Mouse (Mus musculus) olfactory bulb, adult 2 months (tissue): Measurements from ENCODE around the gene Begain. TPM values are rescaled to one million over a fixed set of nuclear protein-coding genes. Genes with fewer than 3 reads are reported as not detected.

Experiments used
- H3K27ac ChIP-seq: fragments of 200-500 bp; 2 replicates; pipeline ENCODE4 v1.5.1; 2012; ENCODE audit warnings: low read depth, low read length; ENCODE audit not compliant: insufficient read depth
- H3K4me1 ChIP-seq: fragments of 200-500 bp; 2 replicates; pipeline ENCODE4 v1.6.1; 2012; ENCODE audit warnings: low read length; ENCODE audit not compliant: control insufficient read depth, insufficient read depth
- H3K4me3 ChIP-seq: fragments of 200-500 bp; 2 replicates; pipeline ENCODE4 v1.5.1; 2012; ENCODE audit warnings: mild to moderate bottlenecking, low read depth, low read length, moderate library complexity; ENCODE audit not compliant: insufficient read depth
- CTCF ChIP-seq: fragments of 200-500 bp; IDR thresholded peaks from 2 replicates; pipeline ENCODE4 v1.5.1; 2012; ENCODE audit warnings: low read depth, mild to moderate bottlenecking, low read length, moderate library complexity; ENCODE audit not compliant: insufficient read depth
- POLR2A ChIP-seq: fragments of 200-500 bp; IDR thresholded peaks from 2 replicates; pipeline ENCODE4 v1.6.1; 2012; ENCODE audit warnings: mild to moderate bottlenecking, low read depth, low read length, moderate library complexity; ENCODE audit not compliant: insufficient read depth
- WGBS: fragments of 180-500 bp; shearing (Covaris S2); methylation state at CpG from one replicate; pipeline ENCODE4 v1.1.7; 2018; 5-methylcytosine and 5-hydroxymethylcytosine counted together
- polyA plus RNA-seq: library from polyadenylated mRNA; stranded (reverse); fragments of >200 nt; gene quantifications from 2 replicates; pipeline ENCODE4 v1.2.4, GENCODE M21; 2012; ENCODE audit warnings: low replicate concordance; ENCODE audit not compliant: missing spikeins, insufficient read depth, insufficient read length

The Begain gene
- polyA plus RNA-seq, 1 experiment, result not detected

DNA sequence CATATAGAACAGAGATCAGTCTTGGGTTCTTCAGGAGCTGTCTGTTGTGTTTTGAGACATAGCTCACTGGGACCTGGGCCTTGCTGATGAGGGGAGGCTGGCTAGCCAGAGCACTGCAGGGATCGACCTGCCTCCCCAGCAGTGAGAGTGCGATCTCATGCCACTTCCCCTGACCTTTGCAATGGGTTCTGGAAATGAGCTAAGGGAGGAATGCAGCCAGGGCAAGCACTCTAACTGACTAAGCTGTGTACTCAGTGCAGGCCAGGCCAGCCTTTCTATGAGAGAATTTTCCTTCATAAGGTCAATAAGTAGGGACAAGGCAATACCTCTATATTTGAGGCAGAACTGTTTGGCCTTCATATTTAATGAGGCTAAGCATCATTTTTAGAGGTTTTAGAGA is 75.0 kb downstream of the Begain start:
- TF ChIP-seq CTCF (no peak), POLR2A (no peak)
- no peak overlapping the region for H3K4me3 ChIP-seq
- H3K27ac ChIP-seq, result no peak overlapping the region
- peaks cover 6% of the 10 kb centered on the region for H3K4me1 ChIP-seq
- WGBS, result 85% methylated on average over 2 of the region's 2 CpGs

GRCm38 (mm10) chr12:108990425-108990824 is 77.6 kb downstream of the Begain start:
- Histone ChIP-seq H3K4me3 (no peak overlapping the region), H3K4me1 (peaks cover 6% of the 10 kb centered on the region), H3K27ac (no peak overlapping the region)
- 90% methylated on average over 9 of the region's 9 CpGs for WGBS
- no peak for TF ChIP-seq CTCF
- TF ChIP-seq POLR2A, result no peak

DNA sequence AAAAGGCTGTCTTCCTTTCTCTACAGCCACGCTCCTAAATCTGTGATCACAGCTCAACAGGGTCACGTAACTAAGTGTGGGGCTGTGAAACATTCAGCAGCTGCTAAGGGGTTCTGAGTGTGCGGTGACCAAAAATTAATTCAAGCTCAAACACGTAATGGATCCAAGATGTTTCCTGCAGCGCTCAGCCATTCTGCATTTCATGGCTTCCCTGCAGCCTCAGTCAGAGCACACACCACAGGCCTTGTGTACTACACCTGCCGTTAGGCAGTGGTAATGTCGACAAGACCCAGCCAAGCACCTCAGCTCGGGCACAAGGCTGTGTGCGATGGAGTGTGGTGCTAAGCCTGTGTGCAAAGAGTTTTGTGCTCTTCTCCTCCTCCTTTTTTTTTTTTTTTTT is 80.6 kb downstream of the Begain start:
- H3K27ac ChIP-seq, result no peak overlapping the region
- H3K4me3 ChIP-seq, result no peak overlapping the region
- WGBS, result 84% methylated on average over 9 of the region's 9 CpGs
- H3K4me1 ChIP-seq, result peaks cover 9% of the 10 kb centered on the region
- no peak for TF ChIP-seq POLR2A
- TF ChIP-seq CTCF, result no peak

DNA sequence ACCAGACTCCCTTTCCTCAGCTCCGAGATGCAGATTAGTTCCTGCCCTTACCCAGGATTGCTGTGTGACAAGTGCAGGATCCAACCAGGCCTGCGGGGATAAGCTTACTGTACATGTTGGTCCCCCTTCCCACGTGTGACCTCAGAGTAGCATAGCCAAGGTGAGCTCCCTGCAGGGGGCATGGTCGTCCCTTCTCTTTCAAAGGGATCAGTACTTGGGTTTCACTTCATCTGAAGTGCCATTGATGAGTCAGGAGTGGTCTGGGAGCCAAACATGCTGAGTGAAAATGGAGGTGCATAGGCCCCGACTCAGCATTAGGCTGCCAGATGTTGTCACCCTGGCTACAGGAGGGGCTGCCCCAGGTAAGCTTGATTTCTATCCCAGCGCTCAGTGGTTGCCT is 83.0 kb downstream of the Begain start:
- 90% methylated on average over 6 of the region's 6 CpGs for WGBS
- no peak for TF ChIP-seq POLR2A
- no peak for TF ChIP-seq CTCF
- H3K27ac ChIP-seq, result 0 out of 2 replicates have a peak overlapping the region, but pooled peaks have one; percentile 22
- H3K4me1 ChIP-seq, result peaks cover 10% of the 10 kb centered on the region
- H3K4me3 ChIP-seq, result no peak overlapping the region

DNA sequence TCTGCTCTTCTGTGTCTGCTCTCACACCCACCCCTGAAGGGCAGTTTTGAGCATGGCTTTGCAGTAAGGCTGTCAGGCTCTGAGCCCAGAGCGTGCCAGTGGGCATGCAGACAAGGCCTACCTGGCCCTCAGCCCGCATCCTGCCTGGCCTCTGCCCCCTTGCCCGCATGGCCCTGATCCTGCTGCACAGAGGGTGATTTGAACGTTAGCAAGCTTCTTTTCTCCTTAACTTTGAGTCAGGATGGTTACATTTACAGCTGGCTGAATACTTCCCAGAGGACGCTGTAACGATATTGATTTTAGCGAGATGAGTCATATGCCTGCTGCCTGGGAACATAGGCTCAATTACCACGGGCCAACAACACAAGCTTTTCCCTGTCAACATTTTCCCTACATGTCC is 83.5 kb downstream of the Begain start:
- no peak for TF ChIP-seq CTCF
- no peak for TF ChIP-seq POLR2A
- 42% methylated on average over 8 of the region's 8 CpGs for WGBS
- Histone ChIP-seq H3K4me3 (no peak overlapping the region), H3K4me1 (peaks cover 15% of the 10 kb centered on the region), H3K27ac (0 out of 2 replicates have a peak overlapping the region, but pooled peaks have one; percentile 22)

DNA sequence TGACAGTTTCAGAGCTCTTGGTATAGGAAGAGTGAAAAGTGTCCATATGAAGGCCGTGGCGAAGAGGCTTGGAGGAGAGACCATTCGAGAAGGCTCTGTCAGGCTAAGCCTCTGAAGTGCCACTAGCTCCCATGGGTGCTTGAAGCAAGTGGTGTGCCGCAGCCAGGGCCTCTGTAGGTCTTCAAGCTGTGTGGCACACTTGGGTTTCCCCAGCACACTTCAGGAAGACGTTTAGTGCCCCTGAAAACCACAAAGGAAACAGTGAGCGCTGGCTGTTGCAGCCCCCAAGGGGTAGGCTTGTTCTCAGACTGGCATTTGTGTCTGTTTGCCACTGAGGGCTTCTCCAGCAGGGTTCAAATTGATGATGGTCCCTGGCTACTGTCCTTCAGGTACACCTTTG is 84.5 kb downstream of the Begain start:
- Histone ChIP-seq H3K27ac (no peak overlapping the region), H3K4me3 (no peak overlapping the region), H3K4me1 (peaks cover 15% of the 10 kb centered on the region)
- no peak for TF ChIP-seq POLR2A
- no peak for TF ChIP-seq CTCF
- 93% methylated on average over 6 of the region's 6 CpGs for WGBS

DNA sequence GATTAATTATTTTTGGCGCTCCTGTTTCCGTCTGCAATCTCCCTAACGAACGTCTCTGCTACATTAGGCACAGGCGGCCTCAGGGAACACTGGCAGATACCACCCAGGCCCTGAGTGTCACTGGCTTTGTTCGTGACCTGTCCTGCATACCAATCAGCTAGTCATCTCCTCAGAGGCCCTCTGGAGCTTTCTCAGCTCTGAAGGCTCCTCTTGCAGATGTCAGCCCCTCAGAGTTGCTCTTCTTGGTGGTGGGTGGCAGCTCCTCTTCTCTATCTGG is 85.4 kb downstream of the Begain start:
- Histone ChIP-seq H3K27ac (no peak overlapping the region), H3K4me3 (no peak overlapping the region), H3K4me1 (peaks cover 15% of the 10 kb centered on the region)
- TF ChIP-seq CTCF (no peak), POLR2A (no peak)
- 74% methylated on average over 6 of the region's 6 CpGs for WGBS

Other genes starting within 250 kb of the Begain start
- not detected in 2 replicates for gene Slc25a29, start 232.3 kb downstream of the Begain start, polyA plus RNA-seq
- gene Slc25a47, start 232.2 kb downstream of the Begain start, polyA plus RNA-seq, result not detected in 2 replicates
- gene Wdr25, start 174.6 kb downstream of the Begain start, polyA plus RNA-seq, result not detected in 2 replicates
- 429 TPM in 1 of 2 replicates, not detected in the other for gene Wars, start 174.0 kb downstream of the Begain start, polyA plus RNA-seq